In genomic region chr2:30444006-30444405, GRCm38 (mm10) we compare ENCODE assay signal across 9 mouse cellular contexts. TPM values are rescaled to one million over a fixed set of nuclear protein-coding genes. Genes with fewer than 3 reads are reported as not detected.
DNase-seq lines count a peak whose midpoint lies in the region; ATAC-seq and TF ChIP-seq lines count a peak whose summit lies in the region.
"Had no signal": no experiment of that assay in that cellular context is flagged by ENCODE, and none has a peak within 500 bp of the region (broad histone marks: within the 10 kb centered on the region; RNA-seq: fewer than 3 reads in every experiment).

No protein-coding gene starts in this region.

- TF ChIP-seq CTCF in kidney, adult 2 months (conservative IDR thresholded peaks at IDR 0.05; ENCODE audit: insufficient read depth, insufficient read length, low read depth, low read length): no peak

- no peak overlapping the region for H3K4me2 ChIP-seq in embryonic facial prominence, embryonic 13.5 days
- no peak overlapping the region for H3K4me2 ChIP-seq in limb, embryonic 15.5 days

- WGBS in kidney, adult 2 months: 50% methylated on average over 5 of the region's 5 CpGs
- WGBS in embryonic facial prominence, embryonic 10.5 days: 61% methylated on average over 5 of the region's 5 CpGs
- 67% methylated on average over 5 of the region's 5 CpGs for WGBS in embryonic facial prominence, embryonic 13.5 days
- WGBS in limb, embryonic 15.5 days: 69% methylated on average over 5 of the region's 5 CpGs

- no peak for DNase-seq in kidney, adult 2 months
- DNase-seq in kidney, postnatal 25 days: no peak
- no peak for DNase-seq in embryonic facial prominence, embryonic 10.5 days (ENCODE audit: low spot score)
- no peak for DNase-seq in adrenal gland, postnatal 25 days
- no peak for DNase-seq in urinary bladder, adult 2 months (ENCODE audit: low spot score)
- DNase-seq in cerebellum, postnatal 36 days: no peak

- no peak for ATAC-seq in embryonic facial prominence, embryonic 13.5 days (ENCODE audit: insufficient number of reproducible peaks, insufficient read depth, low FRiP score, low TSS enrichment, low read depth)
- ATAC-seq in limb, embryonic 15.5 days (ENCODE audit: insufficient number of reproducible peaks, low FRiP score, low TSS enrichment, low read depth): no peak

- H3K36me3 ChIP-seq in kidney, adult 2 months (ENCODE audit: control insufficient read depth, insufficient read depth, low read length): no peaks in the 10 kb centered on the region
- H3K36me3 ChIP-seq in embryonic facial prominence, embryonic 10.5 days (replicated peaks): peaks cover 81% of the 10 kb centered on the region
- H3K36me3 ChIP-seq in embryonic facial prominence, embryonic 13.5 days: peaks cover 74% of the 10 kb centered on the region
- H3K36me3 ChIP-seq in limb, embryonic 15.5 days: peaks cover 58% of the 10 kb centered on the region

- H3K4me3 ChIP-seq in kidney, adult 2 months (ENCODE audit: insufficient read depth, low read depth, low read length): no peak overlapping the region
- H3K4me3 ChIP-seq in embryonic facial prominence, embryonic 10.5 days: no peak overlapping the region
- H3K4me3 ChIP-seq in embryonic facial prominence, embryonic 13.5 days: no peak overlapping the region
- H3K4me3 ChIP-seq in limb, embryonic 15.5 days: no peak overlapping the region

- H3K9ac ChIP-seq in embryonic facial prominence, embryonic 13.5 days: 0 out of 2 replicates have a peak overlapping the region, but pooled peaks have one; percentile 22
- no peak overlapping the region for H3K9ac ChIP-seq in limb, embryonic 15.5 days

- TF ChIP-seq POLR2A in kidney, adult 2 months (IDR thresholded peaks at IDR 0.05; ENCODE audit: low read depth, low read length): no peak

- no peaks in the 10 kb centered on the region for H3K27me3 ChIP-seq in kidney, adult 2 months (replicated peaks; ENCODE audit: control insufficient read depth, insufficient read depth, low read length)
- H3K27me3 ChIP-seq in embryonic facial prominence, embryonic 10.5 days (replicated peaks; ENCODE audit: low read depth, poor library complexity, severe bottlenecking): no peaks in the 10 kb centered on the region
- H3K27me3 ChIP-seq in embryonic facial prominence, embryonic 13.5 days: no peaks in the 10 kb centered on the region
- no peaks in the 10 kb centered on the region for H3K27me3 ChIP-seq in limb, embryonic 15.5 days

- peaks cover 53% of the 10 kb centered on the region for H3K4me1 ChIP-seq in kidney, adult 2 months (ENCODE audit: control insufficient read depth, insufficient read depth, low read length)
- peaks cover 87% of the 10 kb centered on the region for H3K4me1 ChIP-seq in embryonic facial prominence, embryonic 10.5 days
- peaks cover 65% of the 10 kb centered on the region for H3K4me1 ChIP-seq in embryonic facial prominence, embryonic 13.5 days
- peaks cover 71% of the 10 kb centered on the region for H3K4me1 ChIP-seq in limb, embryonic 15.5 days

- peak overlapping the region; percentile 12; the same call in 1 of the 2 replicates for H3K27ac ChIP-seq in kidney, adult 2 months (ENCODE audit: insufficient read depth, low read depth, low read length)
- peak overlapping the region; percentile 98 for H3K27ac ChIP-seq in embryonic facial prominence, embryonic 10.5 days (replicated peaks)
- peak overlapping the region; percentile 100 for H3K27ac ChIP-seq in embryonic facial prominence, embryonic 13.5 days
- peak overlapping the region; percentile 97 for H3K27ac ChIP-seq in limb, embryonic 15.5 days

- H3K9me3 ChIP-seq in embryonic facial prominence, embryonic 10.5 days: no peaks in the 10 kb centered on the region
- H3K9me3 ChIP-seq in embryonic facial prominence, embryonic 13.5 days: no peaks in the 10 kb centered on the region
- H3K9me3 ChIP-seq in limb, embryonic 15.5 days: no peaks in the 10 kb centered on the region
- H3K9me3 ChIP-seq: G1E had no signal

RNA-seq across cellular contexts. Expression of gene Ptpa, which starts 28.2 kb away (rescaled TPM):
- 132 and 176 TPM in 2 replicates for polyA plus RNA-seq in kidney, adult 2 months (2012; rRNA removed)
- polyA plus RNA-seq in embryonic facial prominence, embryonic 10.5 days (2016; fragmentation: Nextera tagmentation; extraction: Ambion mirVana): 161 and 162 TPM in 2 replicates
- 150 and 163 TPM in 2 replicates for polyA plus RNA-seq in embryonic facial prominence, embryonic 13.5 days (2015; fragmentation: Nextera tagmentation; extraction: Ambion mirVana)
- polyA plus RNA-seq in limb, embryonic 15.5 days (2015; fragmentation: Nextera tagmentation; extraction: Ambion mirVana): 137 and 149 TPM in 2 replicates
- 130 and 145 TPM in 2 replicates for total RNA-seq in adrenal gland, postnatal 25 days (2021)
- polyA plus RNA-seq in urinary bladder, adult 2 months (2012; rRNA removed): 90.0 and 93.9 TPM in 2 replicates

RNA-seq across cellular contexts. Expression of gene Crat, which starts 28.4 kb away (rescaled TPM):
- 214 and 254 TPM in 2 replicates for polyA plus RNA-seq in kidney, adult 2 months (2012; rRNA removed)
- polyA plus RNA-seq in embryonic facial prominence, embryonic 10.5 days (2016; fragmentation: Nextera tagmentation; extraction: Ambion mirVana): 19.9 and 20.3 TPM in 2 replicates
- 22.5 and 25.0 TPM in 2 replicates for polyA plus RNA-seq in embryonic facial prominence, embryonic 13.5 days (2015; fragmentation: Nextera tagmentation; extraction: Ambion mirVana)
- 23.9 and 37.6 TPM in 2 replicates for polyA plus RNA-seq in limb, embryonic 15.5 days (2015; fragmentation: Nextera tagmentation; extraction: Ambion mirVana)
- 130 and 142 TPM in 2 replicates for total RNA-seq in adrenal gland, postnatal 25 days (2021)
- polyA plus RNA-seq in urinary bladder, adult 2 months (2012; rRNA removed): 27.3 and 38.1 TPM in 2 replicates

RNA-seq across cellular contexts. Expression of gene Ier5l, which starts 30.0 kb away (rescaled TPM):
- polyA plus RNA-seq in kidney, adult 2 months (2012; rRNA removed): 9.9 and 16.1 TPM in 2 replicates
- polyA plus RNA-seq in embryonic facial prominence, embryonic 10.5 days (2016; fragmentation: Nextera tagmentation; extraction: Ambion mirVana): 2.8 and 3.4 TPM in 2 replicates
- polyA plus RNA-seq in embryonic facial prominence, embryonic 13.5 days (2015; fragmentation: Nextera tagmentation; extraction: Ambion mirVana): 3.5 and 4.0 TPM in 2 replicates
- polyA plus RNA-seq in limb, embryonic 15.5 days (2015; fragmentation: Nextera tagmentation; extraction: Ambion mirVana): 1.9 and 2.1 TPM in 2 replicates
- 5.9 and 6.3 TPM in 2 replicates for total RNA-seq in adrenal gland, postnatal 25 days (2021)
- 10.7 and 11.0 TPM in 2 replicates for polyA plus RNA-seq in urinary bladder, adult 2 months (2012; rRNA removed)
- total RNA-seq: G1E had no signal
- polyA plus RNA-seq: G1E had no signal

RNA-seq across cellular contexts. Expression of gene Dolpp1, which starts 52.0 kb away (rescaled TPM):
- polyA plus RNA-seq in kidney, adult 2 months (2012; rRNA removed): 30.6 and 36.4 TPM in 2 replicates
- polyA plus RNA-seq in embryonic facial prominence, embryonic 10.5 days (2016; fragmentation: Nextera tagmentation; extraction: Ambion mirVana): 46.2 and 47.9 TPM in 2 replicates
- polyA plus RNA-seq in embryonic facial prominence, embryonic 13.5 days (2015; fragmentation: Nextera tagmentation; extraction: Ambion mirVana): 31.9 and 34.9 TPM in 2 replicates
- 35.5 and 35.8 TPM in 2 replicates for polyA plus RNA-seq in limb, embryonic 15.5 days (2015; fragmentation: Nextera tagmentation; extraction: Ambion mirVana)
- 22.3 and 28.5 TPM in 2 replicates for total RNA-seq in adrenal gland, postnatal 25 days (2021)
- 18.9 and 27.3 TPM in 2 replicates for polyA plus RNA-seq in urinary bladder, adult 2 months (2012; rRNA removed)

Comparison
In these comparisons a context has a peak if more than half of its experiments do, and no peak if none do; other contexts are left out.
1. H3K27ac ChIP-seq: peak in every context shown above with its lines; median percentile 100 in embryonic facial prominence, embryonic 13.5 days; 98 in embryonic facial prominence, embryonic 10.5 days; 97 in limb, embryonic 15.5 days; 12 in kidney, adult 2 months.